Mouse (Mus musculus): ENCODE results near the gene Tmigd3. TPM values are rescaled to one million over a fixed set of nuclear protein-coding genes. Genes with fewer than 3 reads are reported as not detected.

The Tmigd3 gene
- polyA plus RNA-seq, 1 experiment from 2014 or later: not detected

- Histone ChIP-seq H3K4me2 (ENCODE audit: low read depth, low read length) (no peak overlapping the region), H3K27me3 (ENCODE audit: control insufficient read depth, insufficient read depth, low read depth, low read length) (no peaks in the 10 kb centered on the region), H3K9ac (ENCODE audit: low read depth, low read length) (no peak overlapping the region), H3K4me3 (ENCODE audit: low read depth, low read length) (no peak overlapping the region), H3K4me1 (ENCODE audit: control insufficient read depth, low read depth, low read length) (peaks cover 2% of the 10 kb centered on the region), H3K27ac (ENCODE audit: low read length) (no peak overlapping the region), H3K9me3 (replicated peaks; ENCODE audit: control insufficient read depth, low read length) (no peaks in the 10 kb centered on the region), H3K36me3 (ENCODE audit: control insufficient read depth, insufficient read depth) (no peaks in the 10 kb centered on the region)
- ATAC-seq (ENCODE audit: low read depth): no peak
- WGBS (ENCODE audit: insufficient replicate concordance): 37% methylated on average over 7 of the region's 7 CpGs
Observed at GRCm38 (mm10) chr3:105929821-105930220, 59.1 kb downstream of the Tmigd3 start.

GRCm38 (mm10) chr3:105931095-105931494 lies 60.4 kb downstream of the Tmigd3 start:
- 50% methylated on average over 2 of the region's 2 CpGs for WGBS (ENCODE audit: insufficient replicate concordance)
- no peak overlapping the region for H3K4me3 ChIP-seq (ENCODE audit: low read depth, low read length)
- no peaks in the 10 kb centered on the region for H3K36me3 ChIP-seq (ENCODE audit: control insufficient read depth, insufficient read depth)
- no peak overlapping the region for H3K9ac ChIP-seq (ENCODE audit: low read depth, low read length)
- H3K4me2 ChIP-seq (ENCODE audit: low read depth, low read length): no peak overlapping the region
- H3K27ac ChIP-seq (ENCODE audit: low read length): no peak overlapping the region
- no peak for ATAC-seq (ENCODE audit: low read depth)
- H3K9me3 ChIP-seq (replicated peaks; ENCODE audit: control insufficient read depth, low read length): no peaks in the 10 kb centered on the region
- H3K27me3 ChIP-seq (ENCODE audit: control insufficient read depth, insufficient read depth, low read depth, low read length): no peaks in the 10 kb centered on the region
- H3K4me1 ChIP-seq (ENCODE audit: control insufficient read depth, low read depth, low read length): no peaks in the 10 kb centered on the region; the same call in 1 of the 2 replicates

GRCm38 (mm10) chr3:105932240-105933071 lies 61.8 kb downstream of the Tmigd3 start, which contains the start of gene I830077J02Rik:
I830077J02Rik (minus strand) TSS chr3:105932664.
- Histone ChIP-seq H3K9me3 (replicated peaks; ENCODE audit: control insufficient read depth, low read length) (no peaks in the 10 kb centered on the region), H3K4me2 (ENCODE audit: low read depth, low read length) (no peak within 1 kb of the TSS; the same call in 1 of the 2 replicates), H3K4me1 (ENCODE audit: control insufficient read depth, low read depth, low read length) (no peaks in the 10 kb centered on the region; the same call in 1 of the 2 replicates), H3K36me3 (ENCODE audit: control insufficient read depth, insufficient read depth) (peaks cover under 1% of the 10 kb centered on the region; the same call in 1 of the 2 replicates), H3K9ac (ENCODE audit: low read depth, low read length) (no peak within 1 kb of the TSS), H3K4me3 (ENCODE audit: low read depth, low read length) (peak within 1 kb of the TSS; percentile 38), H3K27ac (ENCODE audit: low read length) (peak within 1 kb of the TSS; percentile 31; the same call in 1 of the 2 replicates), H3K27me3 (ENCODE audit: control insufficient read depth, insufficient read depth, low read depth, low read length) (no peaks in the 10 kb centered on the region)
- WGBS (ENCODE audit: insufficient replicate concordance): 25% methylated on average over 8 of the region's 8 CpGs
- ATAC-seq (ENCODE audit: low read depth): peak; percentile 30

GRCm38 (mm10) chr3:105933926-105934325 lies 63.2 kb downstream of the Tmigd3 start:
- Histone ChIP-seq H3K9me3 (replicated peaks; ENCODE audit: control insufficient read depth, low read length) (no peaks in the 10 kb centered on the region), H3K4me3 (ENCODE audit: low read depth, low read length) (no peak overlapping the region), H3K9ac (ENCODE audit: low read depth, low read length) (no peak overlapping the region), H3K36me3 (ENCODE audit: control insufficient read depth, insufficient read depth) (peaks cover 3% of the 10 kb centered on the region; the same call in 1 of the 2 replicates), H3K4me2 (ENCODE audit: low read depth, low read length) (no peak overlapping the region), H3K4me1 (ENCODE audit: control insufficient read depth, low read depth, low read length) (no peaks in the 10 kb centered on the region), H3K27me3 (ENCODE audit: control insufficient read depth, insufficient read depth, low read depth, low read length) (no peaks in the 10 kb centered on the region), H3K27ac (ENCODE audit: low read length) (no peak overlapping the region)
- 78% methylated on average over 6 of the region's 6 CpGs for WGBS (ENCODE audit: insufficient replicate concordance)
- ATAC-seq (ENCODE audit: low read depth): no peak

- no peak overlapping the region for H3K4me3 ChIP-seq (ENCODE audit: low read depth, low read length)
- no peak for ATAC-seq (ENCODE audit: low read depth)
- WGBS (ENCODE audit: insufficient replicate concordance): 89% methylated on average over 5 of the region's 5 CpGs
- no peak overlapping the region for H3K9ac ChIP-seq (ENCODE audit: low read depth, low read length)
- peaks cover 3% of the 10 kb centered on the region; the same call in 1 of the 2 replicates for H3K36me3 ChIP-seq (ENCODE audit: control insufficient read depth, insufficient read depth)
- no peak overlapping the region for H3K4me2 ChIP-seq (ENCODE audit: low read depth, low read length)
- H3K4me1 ChIP-seq (ENCODE audit: control insufficient read depth, low read depth, low read length): no peaks in the 10 kb centered on the region
- H3K27ac ChIP-seq (ENCODE audit: low read length): no peak overlapping the region
- no peaks in the 10 kb centered on the region for H3K9me3 ChIP-seq (replicated peaks; ENCODE audit: control insufficient read depth, low read length)
- no peaks in the 10 kb centered on the region for H3K27me3 ChIP-seq (ENCODE audit: control insufficient read depth, insufficient read depth, low read depth, low read length)
Observed at GRCm38 (mm10) chr3:105935033-105935432, 64.3 kb downstream of the Tmigd3 start.

GRCm38 (mm10) chr3:105936111-105936510 lies 65.4 kb downstream of the Tmigd3 start:
- Histone ChIP-seq H3K9me3 (replicated peaks; ENCODE audit: control insufficient read depth, low read length) (no peaks in the 10 kb centered on the region), H3K4me1 (ENCODE audit: control insufficient read depth, low read depth, low read length) (no peaks in the 10 kb centered on the region), H3K4me2 (ENCODE audit: low read depth, low read length) (no peak overlapping the region), H3K4me3 (ENCODE audit: low read depth, low read length) (no peak overlapping the region), H3K27me3 (ENCODE audit: control insufficient read depth, insufficient read depth, low read depth, low read length) (no peaks in the 10 kb centered on the region), H3K36me3 (ENCODE audit: control insufficient read depth, insufficient read depth) (peaks cover 5% of the 10 kb centered on the region), H3K9ac (ENCODE audit: low read depth, low read length) (no peak overlapping the region), H3K27ac (ENCODE audit: low read length) (no peak overlapping the region)
- ATAC-seq (ENCODE audit: low read depth): no peak
- 71% methylated on average over 4 of the region's 4 CpGs for WGBS (ENCODE audit: insufficient replicate concordance)

- peaks cover 60% of the 10 kb centered on the region for H3K36me3 ChIP-seq (ENCODE audit: control insufficient read depth, insufficient read depth)
- ATAC-seq (ENCODE audit: low read depth): no peak
- WGBS (ENCODE audit: insufficient replicate concordance): 87% methylated on average over 7 of the region's 7 CpGs
Observed at GRCm38 (mm10) chr3:105951348-105951747, 80.6 kb downstream of the Tmigd3 start.

GRCm38 (mm10) chr3:105957235-105957634 lies 86.5 kb downstream of the Tmigd3 start:
- no peaks in the 10 kb centered on the region for H3K9me3 ChIP-seq (replicated peaks; ENCODE audit: control insufficient read depth, low read length)
- no peak overlapping the region for H3K4me3 ChIP-seq (ENCODE audit: low read depth, low read length)
- no peaks in the 10 kb centered on the region for H3K27me3 ChIP-seq (ENCODE audit: control insufficient read depth, insufficient read depth, low read depth, low read length)
- H3K4me2 ChIP-seq (ENCODE audit: low read depth, low read length): peak overlapping the region; percentile 77; the same call in 1 of the 2 replicates
- H3K4me1 ChIP-seq (ENCODE audit: control insufficient read depth, low read depth, low read length): peaks cover 16% of the 10 kb centered on the region
- peaks cover 34% of the 10 kb centered on the region for H3K36me3 ChIP-seq (ENCODE audit: control insufficient read depth, insufficient read depth)
- WGBS (ENCODE audit: insufficient replicate concordance): 76% methylated on average over 1 of the region's 1 CpGs
- no peak overlapping the region for H3K27ac ChIP-seq (ENCODE audit: low read length)
- no peak for ATAC-seq (ENCODE audit: low read depth)
- no peak overlapping the region for H3K9ac ChIP-seq (ENCODE audit: low read depth, low read length)

More at GRCm38 (mm10) chr3:105951348-105951747, 80.6 kb downstream of the Tmigd3 start:
- Histone ChIP-seq H3K9ac (ENCODE audit: low read depth, low read length) (no peak overlapping the region), H3K27ac (ENCODE audit: low read length) (no peak overlapping the region), H3K9me3 (replicated peaks; ENCODE audit: control insufficient read depth, low read length) (no peaks in the 10 kb centered on the region), H3K4me2 (ENCODE audit: low read depth, low read length) (no peak overlapping the region), H3K4me1 (ENCODE audit: control insufficient read depth, low read depth, low read length) (no peaks in the 10 kb centered on the region; the same call in 1 of the 2 replicates), H3K4me3 (ENCODE audit: low read depth, low read length) (no peak overlapping the region), H3K27me3 (ENCODE audit: control insufficient read depth, insufficient read depth, low read depth, low read length) (no peaks in the 10 kb centered on the region)

GRCm38 (mm10) chr3:105958204-105958603 lies 87.5 kb downstream of the Tmigd3 start:
- H3K9ac ChIP-seq (ENCODE audit: low read depth, low read length): peak overlapping the region; percentile 94
- no peaks in the 10 kb centered on the region for H3K9me3 ChIP-seq (replicated peaks; ENCODE audit: control insufficient read depth, low read length)
- peaks cover 31% of the 10 kb centered on the region for H3K36me3 ChIP-seq (ENCODE audit: control insufficient read depth, insufficient read depth)
- ATAC-seq (ENCODE audit: low read depth): no peak
- H3K4me1 ChIP-seq (ENCODE audit: control insufficient read depth, low read depth, low read length): peaks cover 16% of the 10 kb centered on the region
- peak overlapping the region; percentile 94 for H3K4me3 ChIP-seq (ENCODE audit: low read depth, low read length)
- 29% methylated on average over 5 of the region's 5 CpGs for WGBS (ENCODE audit: insufficient replicate concordance)
- no peaks in the 10 kb centered on the region for H3K27me3 ChIP-seq (ENCODE audit: control insufficient read depth, insufficient read depth, low read depth, low read length)
- H3K27ac ChIP-seq (ENCODE audit: low read length): peak overlapping the region; percentile 93
- H3K4me2 ChIP-seq (ENCODE audit: low read depth, low read length): peak overlapping the region; percentile 77
